Mouse (Mus musculus) lung, adult 2 months (tissue): ENCODE measurements around the gene Acot13. TPM values are rescaled to one million over a fixed set of nuclear protein-coding genes. Genes with fewer than 3 reads are reported as not detected.
"Not testable (repeated sequence)": the region's sequence is repeated elsewhere in the genome, so short reads cannot be mapped to it uniquely, and the experiment has no call there.

ENCODE experiments used
- DNase-seq: peaks from one replicate; pipeline ENCODE4 v3.0.0; 2022
- H3K4me1 ChIP-seq: fragments of 200-500 bp; 2 replicates; pipeline ENCODE4 v1.6.1; 2011; ENCODE audit warnings: low read length; ENCODE audit not compliant: control insufficient read depth, insufficient read depth
- H3K4me3 ChIP-seq: fragments of 200-500 bp; replicated peaks from 2 replicates; pipeline ENCODE3; 2011; ENCODE audit warnings: low read depth, mild to moderate bottlenecking, control low read depth, low read length; ENCODE audit errors: extremely low read depth
- CTCF ChIP-seq: fragments of 200-500 bp; IDR thresholded peaks from 2 replicates; pipeline ENCODE4 v1.5.1; 2011; ENCODE audit warnings: mild to moderate bottlenecking, low read length, control low read depth; ENCODE audit not compliant: insufficient read depth
- POLR2A ChIP-seq: fragments of 200-500 bp; IDR thresholded peaks from 2 replicates; pipeline ENCODE4 v1.6.1; 2011; ENCODE audit warnings: low read depth, mild to moderate bottlenecking, control low read depth, low read length, borderline replicate concordance; ENCODE audit errors: extremely low read depth
- WGBS: fragments of 180-500 bp; shearing (Covaris S2); methylation state at CpG from one replicate; pipeline ENCODE4 v1.1.7; 2018; 5-methylcytosine and 5-hydroxymethylcytosine counted together
- polyA plus RNA-seq: library from polyadenylated mRNA; depleted of rRNA; stranded (reverse); fragments of >200 nt; gene quantifications from 2 replicates; pipeline ENCODE4 v1.2.3, GENCODE M21; 2012

Acot13 gene
- polyA plus RNA-seq, 1 experiment = 32.6 TPM

DNA sequence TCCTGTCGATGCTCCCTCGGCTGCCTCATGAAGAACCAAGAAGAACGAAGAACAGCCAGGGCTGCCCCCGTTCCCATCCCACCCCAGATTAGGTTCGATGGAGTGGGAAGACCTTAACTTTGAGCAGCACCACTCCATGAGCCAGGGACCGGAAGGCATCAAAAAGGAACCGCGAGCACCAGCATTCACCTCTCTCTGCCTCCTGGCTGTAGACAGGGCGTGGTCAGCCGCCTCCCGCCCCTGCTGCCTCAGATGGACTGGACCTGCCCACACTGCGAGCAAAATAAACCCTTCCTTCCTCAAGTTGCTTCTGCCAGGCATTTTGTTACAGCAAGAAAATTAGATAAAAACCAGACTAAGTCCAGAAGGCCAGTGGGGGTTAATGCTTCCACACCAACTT, 29.7 kb upstream of the Acot13 start:
- TF ChIP-seq POLR2A = no peak
- no peak for TF ChIP-seq CTCF
- WGBS = 71% methylated on average over 12 of the region's 12 CpGs

DNA sequence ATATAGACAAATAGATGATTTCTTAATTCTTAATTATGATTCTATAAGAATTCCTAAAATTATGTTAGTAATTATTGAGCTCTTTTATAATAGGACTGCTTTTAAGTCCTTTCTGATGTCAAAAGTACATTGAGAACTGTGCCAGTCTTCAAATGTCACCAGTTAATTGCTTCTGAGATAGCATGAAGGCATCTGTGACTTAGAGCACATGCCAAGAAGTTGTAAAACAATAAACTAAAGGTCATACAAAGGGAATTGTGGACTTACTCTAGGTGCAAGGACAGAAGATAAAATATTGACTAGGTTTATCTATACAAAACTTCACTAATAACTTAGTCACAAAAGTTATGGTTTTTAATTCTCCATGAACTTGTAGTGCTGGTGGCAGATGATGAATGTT, 27.8 kb upstream of the Acot13 start:
- no peak for TF ChIP-seq CTCF
- TF ChIP-seq POLR2A = no peak
- DNase-seq = no peak
- Histone ChIP-seq H3K4me3 (no peak overlapping the region), H3K4me1 (0 out of 2 replicates have a peak, but pooled peaks cover 2% of the 10 kb centered on the region)

More for the DNA sequence above, 29.7 kb upstream of the Acot13 start:
- H3K4me1 ChIP-seq = 0 out of 2 replicates have a peak, but pooled peaks cover 2% of the 10 kb centered on the region
- DNase-seq = no peak
- H3K4me3 ChIP-seq = no peak overlapping the region

DNA sequence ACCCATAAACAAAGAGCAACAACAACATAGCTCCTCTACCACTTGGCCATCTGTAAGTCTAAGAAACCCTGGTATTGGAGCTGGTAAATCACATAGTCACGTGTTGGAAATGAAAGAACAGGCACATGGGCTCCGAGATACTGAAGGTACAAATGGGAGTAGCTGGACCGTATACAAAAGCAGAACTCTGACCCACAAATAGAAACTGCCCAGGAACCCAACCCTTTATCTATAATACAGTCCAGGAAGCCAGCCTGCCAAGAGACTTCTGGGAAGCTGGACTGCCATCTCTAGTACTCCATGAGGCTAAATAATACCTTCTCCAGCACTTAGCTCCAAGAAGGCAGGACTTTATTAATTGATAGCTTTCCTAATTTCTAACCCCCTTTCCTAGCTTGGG, 21.2 kb upstream of the Acot13 start:
- Histone ChIP-seq H3K4me1 (no peaks in the 10 kb centered on the region), H3K4me3 (no peak overlapping the region)
- no peak for TF ChIP-seq POLR2A
- no peak for TF ChIP-seq CTCF
- 66% methylated on average over 3 of the region's 3 CpGs for WGBS
- DNase-seq = no peak

DNA sequence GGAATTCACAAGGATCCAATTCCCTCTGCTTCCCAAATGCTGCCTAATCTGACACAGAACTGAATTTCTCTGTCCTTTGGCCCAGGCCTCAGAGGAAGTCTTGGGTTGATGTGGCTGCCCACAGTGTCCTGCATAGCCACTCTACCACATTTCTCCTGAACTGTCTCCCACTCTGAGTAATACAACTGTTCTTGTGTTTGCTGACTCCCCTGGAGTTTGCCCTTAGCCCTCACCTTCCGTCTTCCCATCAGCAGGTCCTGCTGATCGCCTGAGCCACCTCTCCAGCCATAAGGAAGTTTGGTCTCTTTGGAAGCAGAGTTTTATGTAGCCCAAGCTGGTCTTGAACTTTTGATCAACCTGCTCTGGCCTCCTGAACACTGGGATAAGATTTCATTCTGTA, 20.6 kb upstream of the Acot13 start:
- Histone ChIP-seq H3K4me1 (no peaks in the 10 kb centered on the region), H3K4me3 (no peak overlapping the region)
- no peak for TF ChIP-seq POLR2A
- no peak for TF ChIP-seq CTCF

DNA sequence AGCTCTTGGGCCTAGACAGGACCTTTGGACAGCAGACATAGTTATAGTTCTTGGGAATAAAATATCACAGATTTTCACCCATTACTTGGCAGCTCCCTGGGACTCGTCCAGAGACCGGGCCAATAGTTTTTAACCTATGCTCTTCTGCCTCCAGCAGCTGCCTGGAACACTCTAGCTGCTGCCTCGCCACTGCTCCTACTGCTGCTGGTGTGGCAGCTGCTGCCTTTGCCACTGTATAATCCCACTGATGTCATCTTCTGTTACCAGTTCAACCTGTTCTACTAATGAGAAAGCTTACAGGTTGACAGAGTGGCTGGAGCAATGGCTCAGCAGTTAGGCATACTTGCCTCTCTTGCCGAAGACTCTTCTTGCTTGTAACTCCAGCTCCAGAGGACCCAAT, 18.0 kb upstream of the Acot13 start:
- TF ChIP-seq POLR2A = no peak
- WGBS = 83% methylated on average over 4 of the region's 4 CpGs
- no peaks in the 10 kb centered on the region for H3K4me1 ChIP-seq
- no peak overlapping the region for H3K4me3 ChIP-seq
- no peak for DNase-seq

More for the DNA sequence above, 20.6 kb upstream of the Acot13 start:
- no peak for DNase-seq
- WGBS = 88% methylated on average over 2 of the region's 2 CpGs

DNA sequence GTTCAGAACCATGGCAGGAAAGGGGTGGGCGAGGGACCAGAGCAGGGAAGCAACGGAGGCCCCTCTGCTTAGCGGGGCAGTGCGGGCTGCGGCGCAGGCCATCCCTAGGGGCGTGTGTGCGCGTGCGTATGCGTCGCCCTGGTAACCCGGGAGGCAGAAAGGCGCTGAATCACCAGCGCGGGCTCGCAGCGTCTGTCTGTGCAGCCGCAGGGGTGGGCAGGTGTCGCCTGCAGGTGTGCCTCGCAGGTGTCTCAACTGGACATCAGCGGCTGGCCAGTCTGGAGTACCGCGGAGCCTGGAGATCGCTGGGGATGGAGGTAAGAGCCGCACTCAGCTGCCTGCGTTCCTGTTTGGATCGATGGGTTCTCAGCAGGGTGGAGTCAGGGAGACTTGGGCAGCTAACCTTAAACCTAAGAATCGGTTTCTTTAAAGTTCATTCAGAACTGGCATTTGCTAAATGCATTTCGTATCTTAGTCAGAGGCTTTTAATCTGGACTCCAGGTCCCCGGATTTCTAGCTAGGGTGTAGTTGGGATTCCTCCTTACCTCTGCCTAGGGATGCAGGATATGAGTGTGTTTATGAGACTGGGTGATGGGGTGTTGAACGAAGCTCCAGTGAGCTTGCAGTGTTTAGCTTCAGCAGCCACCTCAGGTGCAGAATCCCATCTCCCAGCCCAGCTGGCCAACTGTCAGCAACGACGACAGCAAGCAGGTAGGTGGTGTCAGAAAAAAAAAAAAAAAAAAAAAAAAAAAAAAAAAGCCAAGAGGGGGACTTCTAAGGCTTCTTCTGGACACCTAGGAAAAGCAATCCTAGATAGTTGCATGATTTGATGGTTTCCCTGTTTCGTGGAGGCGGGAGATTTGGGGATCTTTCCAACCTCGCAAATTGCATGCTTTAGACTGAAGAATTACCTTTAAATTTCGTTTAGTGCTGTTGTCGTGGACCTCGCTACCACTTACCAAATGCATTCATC, 13.9 kb upstream of the Acot13 start, which contains the start of gene D130043K22Rik:
Gene D130043K22Rik, plus strand, starts transcription at position 153 of the 973 bp plus-strand sequence.
- TF ChIP-seq POLR2A (no peak), CTCF (no peak)
- Histone ChIP-seq H3K4me3 (no peak within 1 kb of the TSS), H3K4me1 (no peaks in the 10 kb centered on the region)
- DNase-seq = no peak
- 18% methylated on average over 40 of the region's 40 CpGs for WGBS

DNA sequence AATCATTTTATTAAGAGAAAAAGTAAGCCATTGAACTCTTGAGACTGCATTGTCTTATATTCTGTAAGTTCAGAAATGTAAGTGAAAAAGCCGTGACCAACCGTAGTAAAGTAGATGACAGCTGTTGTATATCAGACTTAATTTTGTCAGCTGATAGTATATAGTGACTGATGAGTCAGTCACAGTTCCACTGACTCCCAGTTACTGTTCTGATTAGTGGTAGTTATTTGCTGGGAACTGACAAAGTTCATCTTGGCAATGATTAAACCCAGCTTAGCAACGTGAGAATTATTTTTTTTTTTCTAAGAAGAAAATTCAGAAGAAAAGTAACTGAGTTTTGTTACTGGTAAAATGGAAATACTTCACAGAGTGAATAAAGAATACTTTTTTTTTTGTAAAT, 10.4 kb upstream of the Acot13 start:
- no peak for DNase-seq

DNA sequence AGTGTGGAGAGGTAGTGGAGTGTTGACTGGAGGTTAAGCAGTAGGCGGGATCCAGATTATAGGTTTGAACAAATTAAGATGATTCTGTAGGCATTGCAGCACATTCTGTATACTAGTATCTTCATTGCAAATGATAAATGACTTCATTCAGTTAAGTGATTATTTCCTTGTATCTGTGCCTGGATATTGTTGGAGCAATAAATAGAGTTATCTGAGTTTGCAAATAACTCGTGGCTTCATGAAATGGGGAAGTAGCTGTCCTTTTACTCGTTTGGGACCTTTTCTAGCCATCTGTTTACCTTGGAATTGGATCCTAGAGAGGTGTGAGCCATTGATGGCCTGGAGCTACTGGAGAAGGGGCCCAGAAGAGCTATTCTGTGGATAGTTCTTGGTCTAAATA, 8.5 kb upstream of the Acot13 start:
- DNase-seq = no peak
- no peak for TF ChIP-seq CTCF
- TF ChIP-seq POLR2A = no peak
- Histone ChIP-seq H3K4me3 (no peak overlapping the region), H3K4me1 (no peaks in the 10 kb centered on the region)
- 57% methylated on average over 3 of the region's 3 CpGs for WGBS

More for the DNA sequence above, 10.4 kb upstream of the Acot13 start:
- Histone ChIP-seq H3K4me1 (no peaks in the 10 kb centered on the region), H3K4me3 (no peak overlapping the region)
- WGBS = 74% methylated on average over 3 of the region's 3 CpGs
- no peak for TF ChIP-seq POLR2A
- no peak for TF ChIP-seq CTCF

DNA sequence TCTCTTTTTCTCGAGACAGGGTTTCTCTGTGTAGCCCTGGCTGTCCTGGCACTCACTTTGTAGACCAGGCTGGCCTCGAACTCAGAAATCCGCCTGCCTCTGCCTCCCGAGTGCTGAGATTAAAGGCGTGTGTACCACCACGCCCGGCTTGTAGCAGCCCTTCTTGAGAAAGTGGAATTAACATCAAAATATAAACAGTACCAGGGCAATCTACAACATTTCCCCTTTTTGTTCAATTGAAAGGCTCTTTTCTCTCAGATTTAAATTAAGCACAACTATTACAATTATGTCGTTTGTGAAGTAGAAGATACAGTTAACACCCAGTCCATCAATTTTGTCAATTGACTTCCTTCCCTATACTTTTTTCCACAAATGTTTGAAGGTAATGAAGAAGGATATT, 6.4 kb upstream of the Acot13 start:
- H3K4me3 ChIP-seq, H3K4me1 ChIP-seq, DNase-seq: not testable (repeated sequence)
- WGBS = 88% methylated on average over 8 of the region's 8 CpGs

DNA sequence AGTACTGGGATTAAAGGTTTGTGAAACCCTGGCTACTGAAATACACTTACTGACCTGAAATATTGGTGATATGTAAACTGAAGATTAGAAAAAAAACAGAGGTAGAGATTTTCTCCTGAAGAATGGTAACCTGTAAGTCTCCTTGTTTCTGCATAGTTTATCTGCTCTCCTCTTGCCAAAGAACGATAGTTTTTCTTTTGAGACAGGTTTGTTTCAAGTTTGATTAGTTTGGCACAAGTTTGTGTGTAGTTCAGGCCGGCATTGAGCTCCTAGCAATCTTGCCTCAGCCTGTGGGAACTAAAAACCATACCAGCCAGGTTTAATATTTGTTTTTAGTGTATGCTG, 1.4 kb upstream of the Acot13 start:
- no peak for DNase-seq
- 18% methylated on average over 2 of the region's 2 CpGs for WGBS
- peaks cover 12% of the 10 kb centered on the region for H3K4me1 ChIP-seq
- H3K4me3 ChIP-seq = no peak overlapping the region
- TF ChIP-seq POLR2A (no peak), CTCF (no peak)
